Mouse (Mus musculus) cerebellum, postnatal 25 days (tissue): ENCODE measurements around the gene Rps11.
A peak's percentile ranks its signal among the peaks of the same experiment; 100 is the strongest.

Source experiments
- DNase-seq, 2 experiments: peaks; one replicate each; pipeline ENCODE4 v3.0.0; 2021; ENCODE audit warnings: mixed read lengths in 2 of 2

Rps11 gene

GRCm38 (mm10) chr7:45082401-45083299 is 41.6 kb downstream of the Rps11 start:
- no peak for DNase-seq

- DNase-seq, result no peak
These were observed 43.2 kb downstream of the Rps11 start for GRCm38 (mm10) chr7:45081016-45081415.

GRCm38 (mm10) chr7:45079856-45080255 is 44.4 kb downstream of the Rps11 start:
- peak; percentile 92 to 94 for DNase-seq

- peak; percentile 74 to 85 for DNase-seq
These were observed 45.7 kb downstream of the Rps11 start for GRCm38 (mm10) chr7:45078513-45078912.

- no peak for DNase-seq
These were observed 46.4 kb downstream of the Rps11 start for GRCm38 (mm10) chr7:45077829-45078228.

GRCm38 (mm10) chr7:45077322-45077721 is 46.9 kb downstream of the Rps11 start:
- no peak for DNase-seq

GRCm38 (mm10) chr7:45076501-45076900 is 47.7 kb downstream of the Rps11 start:
- no peak for DNase-seq

GRCm38 (mm10) chr7:45075405-45075804 is 48.8 kb downstream of the Rps11 start:
- DNase-seq, result no peak

- no peak for DNase-seq
These were observed 50.3 kb downstream of the Rps11 start for GRCm38 (mm10) chr7:45073949-45074348.

- DNase-seq, result no peak
These were observed 51.0 kb downstream of the Rps11 start for GRCm38 (mm10) chr7:45073171-45073707.
